Mouse (Mus musculus): ENCODE data around the gene Cdkn2a. TPM values are rescaled to one million over a fixed set of nuclear protein-coding genes. Genes with fewer than 3 reads are reported as not detected.

The Cdkn2a gene
- polyA plus RNA-seq, 1 experiment, result 0.04 TPM

- TF ChIP-seq TAL1 (IDR thresholded peaks at IDR 0.05; ENCODE audit: low read length) (no peak), GATA1 (IDR thresholded peaks at IDR 0.05; ENCODE audit: low read length) (no peak)
- peaks cover 4% of the 10 kb centered on the region; the same call in 1 of the 2 replicates for H3K9me3 ChIP-seq (ENCODE audit: control insufficient read depth, low read length)
- H3K4me1 ChIP-seq (ENCODE audit: control insufficient read depth), result no peaks in the 10 kb centered on the region
- peaks cover 67% of the 10 kb centered on the region for H3K27me3 ChIP-seq (ENCODE audit: control insufficient read depth)
- no peak overlapping the region for H3K4me3 ChIP-seq (replicated peaks)
- H3K36me3 ChIP-seq (ENCODE audit: control insufficient read depth), result no peaks in the 10 kb centered on the region
Measured at GRCm38 (mm10) chr4:89282036-89282566, 12.4 kb downstream of the Cdkn2a start.

GRCm38 (mm10) chr4:89281236-89281635 lies 13.2 kb downstream of the Cdkn2a start:
- Histone ChIP-seq H3K4me3 (replicated peaks) (no peak overlapping the region), H3K36me3 (ENCODE audit: control insufficient read depth) (no peaks in the 10 kb centered on the region), H3K27me3 (ENCODE audit: control insufficient read depth) (peaks cover 74% of the 10 kb centered on the region), H3K9me3 (ENCODE audit: control insufficient read depth, low read length) (peaks cover 6% of the 10 kb centered on the region; the same call in 1 of the 2 replicates), H3K4me1 (ENCODE audit: control insufficient read depth) (no peaks in the 10 kb centered on the region)
- TF ChIP-seq TAL1 (IDR thresholded peaks at IDR 0.05; ENCODE audit: low read length), result no peak
- no peak for TF ChIP-seq GATA1 (IDR thresholded peaks at IDR 0.05; ENCODE audit: low read length)

DNA sequence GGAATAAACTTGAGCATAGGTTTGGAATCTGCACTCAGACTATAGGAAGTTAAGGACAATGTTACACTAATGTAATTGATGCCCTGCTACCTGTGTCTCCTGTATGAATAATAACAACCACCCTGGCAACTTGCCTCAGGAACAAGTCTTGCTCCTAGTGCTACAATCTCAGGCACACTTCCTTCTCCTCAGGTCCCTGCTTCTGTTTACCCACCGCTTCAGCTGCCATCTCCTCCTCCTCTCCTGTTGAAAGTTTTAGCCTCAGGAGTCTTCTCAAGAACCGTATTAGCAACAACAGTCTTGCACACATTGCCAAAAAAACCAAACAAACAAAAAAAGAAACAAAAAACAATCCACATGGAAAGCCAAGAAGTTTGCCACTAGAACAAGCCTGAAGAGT lies 14.8 kb downstream of the Cdkn2a start:
- Histone ChIP-seq H3K4me1 (ENCODE audit: control insufficient read depth) (no peaks in the 10 kb centered on the region), H3K27me3 (ENCODE audit: control insufficient read depth) (peaks cover 90% of the 10 kb centered on the region), H3K9me3 (ENCODE audit: control insufficient read depth, low read length) (peaks cover 2% of the 10 kb centered on the region; the same call in 1 of the 2 replicates), H3K36me3 (ENCODE audit: control insufficient read depth) (no peaks in the 10 kb centered on the region), H3K4me3 (replicated peaks) (no peak overlapping the region)
- TF ChIP-seq GATA1 (IDR thresholded peaks at IDR 0.05; ENCODE audit: low read length), result no peak
- TF ChIP-seq TAL1 (IDR thresholded peaks at IDR 0.05; ENCODE audit: low read length), result no peak

- Histone ChIP-seq H3K4me1 (ENCODE audit: control insufficient read depth) (no peaks in the 10 kb centered on the region), H3K27me3 (ENCODE audit: control insufficient read depth) (peaks cover 98% of the 10 kb centered on the region), H3K9me3 (ENCODE audit: control insufficient read depth, low read length) (peaks cover 2% of the 10 kb centered on the region; the same call in 1 of the 2 replicates), H3K4me3 (replicated peaks) (no peak overlapping the region), H3K36me3 (ENCODE audit: control insufficient read depth) (no peaks in the 10 kb centered on the region)
- TF ChIP-seq TAL1 (IDR thresholded peaks at IDR 0.05; ENCODE audit: low read length), result no peak
- no peak for TF ChIP-seq GATA1 (IDR thresholded peaks at IDR 0.05; ENCODE audit: low read length)
Measured at GRCm38 (mm10) chr4:89277381-89277940, 17.0 kb downstream of the Cdkn2a start.

GRCm38 (mm10) chr4:89276669-89277219 lies 17.7 kb downstream of the Cdkn2a start:
- Histone ChIP-seq H3K27me3 (ENCODE audit: control insufficient read depth) (peaks cover 98% of the 10 kb centered on the region), H3K4me3 (replicated peaks) (no peak overlapping the region), H3K9me3 (ENCODE audit: control insufficient read depth, low read length) (peaks cover 2% of the 10 kb centered on the region; the same call in 1 of the 2 replicates), H3K4me1 (ENCODE audit: control insufficient read depth) (no peaks in the 10 kb centered on the region), H3K36me3 (ENCODE audit: control insufficient read depth) (no peaks in the 10 kb centered on the region)
- TF ChIP-seq GATA1 (IDR thresholded peaks at IDR 0.05; ENCODE audit: low read length), result no peak
- no peak for TF ChIP-seq TAL1 (IDR thresholded peaks at IDR 0.05; ENCODE audit: low read length)

- Histone ChIP-seq H3K27me3 (ENCODE audit: control insufficient read depth) (peaks cover 94% of the 10 kb centered on the region), H3K36me3 (ENCODE audit: control insufficient read depth) (no peaks in the 10 kb centered on the region), H3K4me1 (ENCODE audit: control insufficient read depth) (no peaks in the 10 kb centered on the region), H3K9me3 (ENCODE audit: control insufficient read depth, low read length) (peaks cover 2% of the 10 kb centered on the region; the same call in 1 of the 2 replicates), H3K4me3 (replicated peaks) (no peak overlapping the region)
- TF ChIP-seq GATA1 (IDR thresholded peaks at IDR 0.05; ENCODE audit: low read length) (no peak), TAL1 (IDR thresholded peaks at IDR 0.05; ENCODE audit: low read length) (no peak)
Measured at GRCm38 (mm10) chr4:89275811-89276584, 18.5 kb downstream of the Cdkn2a start.

GRCm38 (mm10) chr4:89274829-89275548 lies 19.5 kb downstream of the Cdkn2a start:
- Histone ChIP-seq H3K36me3 (ENCODE audit: control insufficient read depth) (no peaks in the 10 kb centered on the region), H3K27me3 (ENCODE audit: control insufficient read depth) (peaks cover 92% of the 10 kb centered on the region), H3K4me1 (ENCODE audit: control insufficient read depth) (no peaks in the 10 kb centered on the region), H3K9me3 (ENCODE audit: control insufficient read depth, low read length) (peaks cover 2% of the 10 kb centered on the region; the same call in 1 of the 2 replicates), H3K4me3 (replicated peaks) (no peak overlapping the region)
- no peak for TF ChIP-seq GATA1 (IDR thresholded peaks at IDR 0.05; ENCODE audit: low read length)
- no peak for TF ChIP-seq TAL1 (IDR thresholded peaks at IDR 0.05; ENCODE audit: low read length)

- TF ChIP-seq TAL1 (IDR thresholded peaks at IDR 0.05; ENCODE audit: low read length) (no peak), GATA1 (IDR thresholded peaks at IDR 0.05; ENCODE audit: low read length) (no peak)
- H3K9me3 ChIP-seq (ENCODE audit: control insufficient read depth, low read length), result peaks cover 2% of the 10 kb centered on the region; the same call in 1 of the 2 replicates
- no peaks in the 10 kb centered on the region for H3K36me3 ChIP-seq (ENCODE audit: control insufficient read depth)
- no peaks in the 10 kb centered on the region for H3K4me1 ChIP-seq (ENCODE audit: control insufficient read depth)
- peaks cover 82% of the 10 kb centered on the region for H3K27me3 ChIP-seq (ENCODE audit: control insufficient read depth)
- H3K4me3 ChIP-seq (replicated peaks), result no peak overlapping the region
Measured at GRCm38 (mm10) chr4:89274006-89274405, 20.4 kb downstream of the Cdkn2a start.
